Mouse (Mus musculus) erythroid progenitor cell, adult 5-6 weeks (primary cell): ENCODE measurements around the gene Dcpp1. TPM values are rescaled to one million over a fixed set of nuclear protein-coding genes. Genes with fewer than 3 reads are reported as not detected.
"Not testable (repeated sequence)": the region's sequence is repeated elsewhere in the genome, so short reads cannot be mapped to it uniquely, and the experiment has no call there.

Experiments
- ATAC-seq: replicated peaks from 2 replicates; pipeline ENCODE4 v1.8.0; 2016; ENCODE audit warnings: moderate number of reproducible peaks, mild to moderate bottlenecking, moderate TSS enrichment, inconsistent platforms; ENCODE audit not compliant: poor library complexity, low FRiP score, severe bottlenecking
- total RNA-seq, 2 experiments: library from RNA; stranded (forward) in 1 of 2; stranded (reverse) in 1 of 2; fragments of 150-400 nt in 1 of 2; fragments of 186-747, 209-891 nt in 1 of 2; gene quantifications; 2 replicates each; pipeline versions ENCODE4 v1.2.3 to v1.2.4; 2015 to 2017; ENCODE audit warnings: low replicate concordance in 2 of 2

The Dcpp1 gene
- total RNA-seq (2015; ENCODE audit: low replicate concordance) (not detected in 2 replicates), total RNA-seq (2017; ENCODE audit: low replicate concordance) (not detected in 2 replicates)

DNA sequence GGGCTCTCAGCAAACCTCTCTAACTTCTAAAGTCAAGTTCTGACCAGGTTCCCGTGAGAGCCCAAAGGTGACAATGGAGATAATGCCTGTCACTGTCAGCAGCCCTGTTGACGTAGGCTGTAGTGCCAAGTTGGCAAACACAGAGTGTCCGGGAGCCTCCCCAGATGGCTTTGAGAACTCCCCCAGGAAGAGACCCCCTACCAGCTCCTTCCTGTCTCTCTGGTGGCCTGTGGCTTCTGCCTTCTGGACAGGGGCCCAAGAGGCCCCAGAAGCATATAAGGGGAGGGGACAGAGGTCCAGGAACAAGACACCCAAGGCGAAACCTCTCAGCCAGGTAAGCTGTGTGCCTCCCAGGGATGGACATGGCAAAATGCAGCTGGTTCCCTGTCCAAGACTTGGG is at the start of gene Dcpp1, which contains the start of gene Dcpp2:
Gene Dcpp1 (plus strand): TSS at position 301 of the 400 bp plus-strand sequence.
Gene Dcpp2 (plus strand): TSS at position 305 of the 400 bp plus-strand sequence.
- not testable (repeated sequence) for ATAC-seq

DNA sequence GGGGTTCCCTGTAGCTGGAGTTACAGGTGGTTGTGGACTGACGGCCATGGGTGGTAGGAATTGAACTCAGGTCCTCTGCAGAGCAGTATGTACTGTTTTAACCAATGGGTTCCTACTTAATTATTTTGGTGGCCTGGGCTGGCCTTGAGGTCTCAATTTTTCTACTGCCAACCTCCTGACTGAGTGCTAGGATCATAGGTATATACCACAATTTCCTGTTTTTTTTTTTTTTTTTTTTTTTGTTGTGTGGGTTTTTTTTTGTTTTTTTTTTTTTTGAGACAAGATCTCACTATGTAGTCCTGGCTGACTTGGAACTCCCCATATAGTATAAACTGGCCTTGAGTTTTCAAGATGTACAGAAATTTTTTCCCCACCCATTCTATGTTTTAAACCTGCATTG is 49.5 kb upstream of the Dcpp1 start:
- no peak for ATAC-seq

DNA sequence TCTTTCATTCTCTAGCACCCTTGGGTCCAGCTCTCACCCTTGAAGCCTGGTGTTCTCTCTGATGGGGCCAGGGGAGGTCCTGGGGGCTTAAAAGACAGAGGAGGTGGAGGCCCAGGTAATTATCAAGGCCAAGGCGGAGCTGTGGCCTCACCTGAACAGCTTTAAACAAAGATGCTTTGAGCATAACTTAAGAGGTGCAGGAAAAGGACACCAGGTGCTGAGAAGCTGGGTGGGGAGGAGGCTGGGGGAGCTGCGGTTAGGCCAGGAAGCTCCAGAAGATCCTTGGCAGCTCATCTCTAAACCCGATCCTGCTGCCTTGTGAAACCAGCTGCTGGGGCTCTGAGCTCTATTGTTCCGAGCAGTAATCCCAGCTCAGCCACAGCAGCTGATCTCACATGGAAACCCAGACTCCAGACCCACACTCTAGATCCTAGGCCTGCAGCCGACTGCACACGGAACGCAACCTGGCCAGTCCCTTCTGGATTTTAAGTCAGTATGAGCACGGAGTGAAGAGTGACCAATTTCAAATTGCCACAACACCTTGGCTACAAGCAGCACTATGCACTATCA is 44.6 kb upstream of the Dcpp1 start, which contains the start of gene Prss33:
Gene Prss33 (minus strand): TSS at position 51 of the 570 bp plus-strand sequence.
- ATAC-seq, result no peak

DNA sequence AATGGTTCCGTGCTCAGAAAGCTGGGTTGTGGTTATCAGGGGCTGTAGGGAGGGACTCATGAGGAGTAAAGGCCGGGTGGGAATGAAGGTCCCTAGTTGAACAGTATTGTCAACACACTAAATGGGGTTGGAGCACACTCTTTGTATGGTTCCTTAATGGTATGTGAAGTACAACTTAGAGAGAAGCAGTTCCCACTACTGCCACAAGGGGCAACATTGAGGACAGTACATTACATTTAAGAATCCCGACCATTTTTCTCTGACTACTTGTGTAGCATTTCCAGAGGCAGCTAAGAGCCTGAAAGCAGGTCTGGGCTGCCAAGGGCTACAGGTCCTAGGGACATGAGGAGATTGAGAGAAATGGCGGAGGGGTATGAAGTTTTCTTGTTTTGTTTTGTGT is 39.5 kb upstream of the Dcpp1 start:
- ATAC-seq, result peak; percentile 71

DNA sequence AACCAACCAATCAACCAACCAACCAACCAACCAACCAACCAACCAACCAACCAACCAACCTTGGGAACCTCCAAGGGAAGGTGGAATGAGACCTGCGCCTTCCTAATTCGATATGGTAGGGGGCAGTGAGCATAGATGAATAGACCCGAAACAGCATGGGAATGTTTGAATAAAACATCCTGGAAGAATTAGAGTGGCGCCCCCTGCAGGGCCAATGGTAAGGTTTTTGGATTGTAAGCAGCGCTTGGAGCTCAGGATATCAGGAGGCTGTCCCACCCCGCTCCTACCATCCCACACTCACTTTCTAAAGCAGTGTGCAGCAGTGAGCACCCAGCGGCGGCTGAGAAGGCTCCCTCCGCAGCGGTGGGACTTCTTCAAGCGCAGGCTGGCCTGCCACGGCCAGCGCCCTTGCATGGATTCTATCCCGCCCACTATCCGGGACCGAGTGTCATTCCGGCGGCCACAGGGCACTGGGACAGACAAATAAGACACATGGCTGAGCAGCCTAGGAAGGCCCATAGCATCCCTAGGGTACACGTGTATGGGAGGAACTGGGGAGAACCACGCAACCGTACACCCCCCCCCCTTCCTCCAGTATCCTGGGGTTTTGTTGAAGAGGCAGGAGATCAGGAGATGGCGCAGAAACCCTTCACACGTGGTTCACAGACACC is 37.4 kb upstream of the Dcpp1 start:
- no peak for ATAC-seq

DNA sequence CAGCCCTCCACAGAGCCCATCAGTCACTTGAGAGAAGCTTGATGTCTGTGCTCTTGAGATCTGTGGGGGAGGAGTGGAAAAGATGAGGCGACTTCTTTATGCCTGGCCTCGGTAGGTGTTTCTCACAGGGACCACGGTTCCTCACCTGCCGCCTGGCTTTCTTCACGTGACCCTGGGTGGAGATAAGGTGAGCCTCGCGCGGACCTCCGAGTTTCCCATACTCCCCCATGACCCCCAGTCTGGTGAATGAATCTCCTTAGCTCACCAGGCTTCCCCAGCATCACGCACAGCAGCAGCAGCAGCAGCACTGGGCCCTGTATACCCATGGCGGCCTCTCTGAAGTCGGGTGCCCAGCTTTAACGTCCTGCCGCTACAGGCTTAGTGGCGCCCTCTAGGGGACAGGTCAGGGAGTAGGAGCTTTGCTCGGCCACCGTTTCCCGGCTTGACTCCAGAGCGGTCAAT is 36.8 kb upstream of the Dcpp1 start, which contains the start of the genes Prss32 and Prss41:
Gene Prss32 (plus strand): TSS at position 44 of the 462 bp plus-strand sequence.
Gene Prss41 (minus strand): TSS at position 361 of the 462 bp plus-strand sequence.
- peak; percentile 60 for ATAC-seq

DNA sequence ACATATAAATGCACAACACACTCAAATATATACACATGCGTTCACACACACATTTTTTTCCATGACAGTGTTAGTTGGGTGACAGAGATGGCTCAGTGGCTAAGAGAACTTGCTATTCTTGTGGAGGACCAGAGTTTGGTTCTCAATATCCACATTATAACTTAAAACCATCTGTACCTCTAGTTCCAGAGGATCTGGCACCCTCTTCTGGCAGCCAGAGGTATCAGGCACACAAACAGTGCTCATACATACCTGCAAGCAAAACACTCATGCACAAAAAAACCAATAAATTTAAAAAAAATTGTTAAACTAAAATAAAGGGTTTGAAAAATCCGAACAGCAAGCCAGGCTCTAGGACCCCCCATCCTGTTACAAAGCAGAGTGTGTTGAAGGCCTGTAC is 30.6 kb upstream of the Dcpp1 start:
- ATAC-seq, result no peak

DNA sequence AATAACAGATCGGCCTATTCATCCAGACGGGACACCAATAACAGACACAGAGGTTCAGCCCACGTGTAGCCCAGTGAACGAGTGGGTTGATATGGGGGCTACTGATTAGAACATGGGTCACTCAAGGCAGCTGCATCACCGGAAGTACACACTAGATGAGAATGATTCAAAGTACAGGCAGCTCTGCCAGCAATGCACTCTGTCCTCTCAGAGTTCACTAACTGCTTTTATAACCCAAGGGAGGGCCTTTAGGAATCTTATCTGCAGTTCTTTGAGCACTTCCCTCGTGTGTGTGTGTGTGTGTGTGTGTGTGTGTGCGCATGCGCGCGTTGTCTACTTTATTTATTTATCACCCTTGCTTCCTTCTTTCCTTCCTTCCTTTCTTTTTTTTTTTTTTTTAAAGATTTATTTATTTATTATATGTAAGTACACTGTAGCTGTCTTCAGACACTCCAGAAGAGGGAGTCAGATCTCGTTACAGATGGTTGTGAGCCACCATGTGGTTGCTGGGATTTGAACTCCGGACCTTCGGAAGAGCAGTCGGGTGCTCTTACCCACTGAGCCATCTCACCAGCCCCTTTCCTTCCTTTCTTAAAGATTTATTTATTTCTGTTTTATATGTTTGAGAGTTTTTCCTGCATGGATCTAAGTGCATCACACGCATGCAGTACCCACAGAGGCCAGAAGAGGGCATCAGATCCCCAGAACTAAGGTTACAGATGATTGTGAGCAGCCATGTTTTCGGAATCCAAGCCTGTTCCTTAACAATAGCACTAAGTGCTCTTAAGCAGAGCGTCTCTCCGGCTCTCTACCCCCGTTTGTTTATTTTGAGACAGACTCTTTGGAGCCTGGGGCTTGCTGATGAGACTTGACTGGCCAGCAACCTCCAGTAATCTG is 29.6 kb upstream of the Dcpp1 start:
- ATAC-seq, result no peak

DNA sequence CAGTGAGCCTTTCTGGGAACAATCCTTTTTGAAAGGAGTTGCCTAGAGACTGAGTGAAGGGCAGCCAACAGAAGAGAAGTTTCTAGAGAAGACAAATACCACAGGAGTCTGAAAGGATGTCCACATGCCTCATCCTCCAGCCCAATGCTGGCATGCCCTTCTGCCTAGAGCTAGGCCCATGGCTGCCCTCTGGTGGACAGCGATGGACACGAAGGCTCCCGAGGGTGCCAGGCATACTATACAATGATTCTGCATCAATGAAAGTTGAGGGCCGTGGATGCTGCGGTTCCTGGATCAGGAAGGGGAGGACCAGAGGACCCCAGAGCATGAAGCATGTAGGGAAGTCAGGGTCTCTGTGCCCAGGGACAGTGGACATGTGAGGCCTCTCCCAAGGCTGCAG is 27.4 kb upstream of the Dcpp1 start:
- ATAC-seq, result peak; percentile 80

DNA sequence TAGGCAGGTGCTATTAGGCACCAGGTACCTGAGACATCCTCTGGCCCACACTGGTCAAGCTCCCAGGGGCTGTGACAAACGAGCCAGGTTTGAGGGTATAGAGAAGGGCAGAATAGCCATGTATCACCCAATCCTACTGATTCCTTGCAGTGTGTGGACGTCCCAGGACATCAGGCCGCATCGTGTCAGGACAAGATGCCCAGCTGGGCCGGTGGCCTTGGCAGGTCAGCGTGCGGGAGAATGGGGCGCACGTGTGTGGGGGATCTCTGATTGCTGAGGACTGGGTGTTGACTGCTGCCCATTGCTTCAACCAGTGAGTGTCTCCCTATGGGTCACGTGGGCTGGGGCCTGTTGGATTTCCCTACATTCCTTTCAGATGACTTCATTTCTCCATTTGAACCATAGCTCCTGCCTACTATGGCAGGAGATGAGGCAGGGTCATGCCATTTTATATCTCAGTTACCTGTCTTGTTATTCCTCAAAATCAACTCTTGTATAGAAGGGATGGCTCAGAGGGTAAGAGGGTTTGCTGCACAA is 26.4 kb upstream of the Dcpp1 start:
- ATAC-seq, result no peak

DNA sequence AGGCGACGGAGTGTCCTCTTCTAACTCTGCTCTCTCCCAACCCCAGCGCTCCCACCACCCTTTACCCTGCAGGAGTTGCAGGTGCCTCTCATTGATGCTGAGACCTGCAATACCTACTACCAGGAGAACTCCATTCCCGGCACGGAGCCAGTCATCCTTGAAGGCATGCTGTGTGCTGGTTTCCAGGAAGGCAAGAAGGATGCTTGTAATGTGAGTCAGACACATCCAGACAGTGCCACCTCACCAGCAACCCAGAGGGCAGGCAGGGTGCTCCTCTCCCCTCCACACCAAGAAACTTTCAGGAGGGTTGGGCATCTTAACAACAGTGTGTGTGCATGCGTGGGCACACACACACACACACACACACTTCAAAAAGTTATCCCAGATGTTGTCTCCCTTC is 23.5 kb upstream of the Dcpp1 start:
- no peak for ATAC-seq

DNA sequence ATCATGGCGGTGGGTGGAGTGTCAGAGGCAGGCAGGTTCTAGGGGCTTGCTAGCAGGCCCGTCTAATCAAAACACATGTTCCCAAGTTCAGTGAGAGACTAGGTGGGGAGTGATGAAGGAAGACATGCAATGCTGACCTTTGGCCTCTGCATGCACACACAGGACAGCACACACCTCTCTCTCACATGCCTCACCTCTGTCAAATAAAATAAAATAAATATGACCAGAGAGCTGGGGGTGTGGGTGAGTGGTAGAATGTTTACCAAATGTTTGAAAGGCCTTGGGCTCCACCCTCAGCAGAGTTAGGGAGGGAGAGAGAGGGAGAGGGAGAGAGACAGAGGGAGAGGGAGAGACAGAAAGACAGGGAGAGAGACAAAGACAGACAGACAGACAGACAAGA is 22.8 kb upstream of the Dcpp1 start:
- ATAC-seq, result no peak

DNA sequence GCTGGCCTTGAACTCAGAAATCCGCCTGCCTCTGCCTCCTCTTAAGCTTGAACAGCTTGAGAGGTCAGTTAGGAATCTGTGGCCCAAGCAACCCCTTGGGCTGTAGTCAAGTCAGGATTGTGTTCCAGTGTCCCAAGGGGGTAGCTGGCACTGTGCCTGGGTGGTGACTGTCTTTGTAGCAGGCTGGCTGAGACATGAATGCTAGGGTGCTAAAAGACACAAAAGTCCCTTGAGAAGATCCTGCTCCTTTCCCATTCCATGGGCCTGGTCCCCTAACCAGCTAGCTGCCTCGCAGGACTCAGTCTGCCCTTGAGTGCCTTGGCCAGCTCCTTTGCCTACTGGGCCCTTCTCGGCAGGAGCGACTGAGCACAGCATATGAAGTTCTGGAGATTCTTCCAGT is 17.8 kb upstream of the Dcpp1 start:
- ATAC-seq, result no peak

DNA sequence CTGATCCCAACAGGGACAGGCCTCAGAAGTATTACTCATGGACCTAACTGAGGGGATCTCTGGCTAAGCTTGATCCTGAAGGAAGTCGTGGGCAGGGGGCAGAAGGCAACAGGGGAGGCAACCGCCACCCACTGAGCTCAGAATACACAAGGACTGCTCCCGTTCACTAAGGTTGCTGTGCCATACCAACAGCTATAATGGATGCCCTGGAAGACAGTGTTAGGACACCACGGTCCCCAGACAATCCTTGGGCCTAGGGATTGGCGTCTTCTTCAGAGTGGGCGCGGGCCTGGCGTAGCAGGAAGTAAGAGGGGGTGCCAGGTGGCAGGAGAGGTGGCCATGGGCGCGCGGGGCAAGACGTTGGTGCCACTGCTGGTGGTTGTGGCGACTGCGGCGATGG is 12.9 kb upstream of the Dcpp1 start, which contains the start of gene Prss21:
Gene Prss21 (plus strand): TSS at position 301 of the 400 bp plus-strand sequence.
- no peak for ATAC-seq

DNA sequence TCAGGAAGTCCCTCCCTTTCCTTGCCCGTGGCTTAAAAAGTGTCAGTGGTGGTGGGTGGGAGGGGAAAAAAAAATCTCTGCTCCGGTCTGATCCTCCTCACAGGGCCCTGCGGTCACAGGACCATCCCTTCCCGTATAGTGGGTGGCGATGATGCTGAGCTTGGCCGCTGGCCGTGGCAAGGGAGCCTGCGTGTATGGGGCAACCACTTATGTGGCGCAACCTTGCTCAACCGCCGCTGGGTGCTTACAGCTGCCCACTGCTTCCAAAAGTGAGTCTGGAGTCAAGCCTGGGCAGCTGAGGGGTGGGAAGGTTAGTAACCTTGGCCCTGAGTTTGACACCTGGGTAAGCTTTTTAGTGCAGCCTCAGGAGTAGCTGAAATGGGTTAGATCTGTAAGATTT is 12.2 kb upstream of the Dcpp1 start:
- ATAC-seq, result no peak

DNA sequence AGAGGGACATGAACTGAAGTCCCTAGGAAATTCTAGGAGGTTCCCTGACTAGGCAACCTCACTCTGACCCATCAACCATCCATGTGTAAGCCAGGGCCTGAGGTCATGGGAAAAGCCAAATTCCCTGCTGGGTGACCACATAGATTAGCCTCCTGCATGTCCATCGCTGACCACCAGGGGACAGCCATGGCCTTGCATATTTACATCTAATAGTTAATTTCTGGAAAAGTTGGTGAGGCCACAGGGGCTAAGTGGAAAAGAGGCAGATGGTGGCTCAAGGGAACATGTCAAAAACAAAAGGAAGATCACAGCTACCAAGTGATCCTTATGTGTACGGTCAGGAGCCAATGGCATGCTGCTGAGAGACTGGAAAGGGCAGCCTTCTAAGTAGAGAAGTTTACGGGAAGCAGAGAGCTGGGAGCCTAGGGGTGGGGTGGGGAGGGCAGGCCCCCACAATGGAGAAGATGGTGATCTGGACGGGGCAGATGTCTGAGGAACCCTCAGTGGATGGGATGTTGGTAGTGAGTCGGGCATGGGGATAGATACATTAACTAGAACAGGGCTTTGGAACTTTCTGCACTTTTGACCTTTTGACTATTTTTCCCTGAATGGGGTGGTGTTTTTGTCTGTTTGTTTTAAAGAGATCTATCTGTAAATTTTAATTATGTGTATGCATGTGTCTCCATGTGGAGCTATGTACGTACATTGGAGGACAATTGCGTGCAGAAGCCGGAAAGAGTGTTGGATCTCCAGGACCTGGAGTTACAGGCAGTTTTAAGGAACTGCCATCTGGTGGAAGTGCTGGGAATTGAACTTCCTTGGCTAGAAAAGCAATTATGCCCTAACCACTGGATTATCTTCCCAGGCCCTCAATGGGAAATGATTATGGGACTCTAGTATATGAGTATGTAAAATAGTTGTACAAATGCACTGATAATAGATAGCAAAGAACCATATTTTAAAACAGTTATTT is 6.5 kb upstream of the Dcpp1 start:
- no peak for ATAC-seq

DNA sequence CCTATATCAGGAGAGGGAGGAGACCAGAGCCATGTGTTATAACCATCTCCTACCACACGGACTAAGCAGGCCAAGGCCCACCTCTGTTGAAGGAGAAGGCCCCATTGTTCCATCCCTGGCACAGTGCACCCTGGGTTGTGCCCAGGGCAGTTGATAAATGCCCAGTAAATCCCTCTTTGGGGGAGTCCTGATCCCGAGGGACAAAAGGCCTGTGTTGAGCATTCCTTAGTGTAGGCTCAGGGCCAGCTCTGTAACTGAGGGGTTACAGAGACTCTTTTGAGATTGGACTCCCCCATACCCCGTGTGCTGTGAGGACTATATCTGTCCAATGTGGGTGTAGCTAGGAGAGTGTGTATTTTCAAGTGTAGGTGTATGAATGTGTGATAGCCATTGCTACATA is 3.9 kb upstream of the Dcpp1 start:
- no peak for ATAC-seq

DNA sequence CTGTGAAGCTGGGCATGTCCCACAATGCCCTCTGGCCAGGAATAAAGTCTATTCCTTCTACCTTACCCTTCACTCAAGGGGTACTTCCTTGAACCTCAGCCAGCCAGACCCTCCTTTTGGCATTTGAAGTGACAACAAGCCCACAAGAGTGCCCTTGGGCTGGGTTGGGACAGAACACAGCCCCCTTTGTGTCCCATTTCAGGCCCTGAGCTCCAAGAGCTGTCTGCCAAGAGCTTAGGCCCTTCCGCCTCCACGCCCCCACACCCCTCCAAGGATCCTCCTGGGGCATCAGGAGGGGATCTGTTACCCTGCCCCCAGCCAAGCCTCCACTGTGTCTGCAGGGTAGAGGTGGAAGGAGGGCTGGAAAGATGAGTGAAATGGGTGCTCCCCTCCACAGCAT is 3.5 kb upstream of the Dcpp1 start:
- no peak for ATAC-seq

DNA sequence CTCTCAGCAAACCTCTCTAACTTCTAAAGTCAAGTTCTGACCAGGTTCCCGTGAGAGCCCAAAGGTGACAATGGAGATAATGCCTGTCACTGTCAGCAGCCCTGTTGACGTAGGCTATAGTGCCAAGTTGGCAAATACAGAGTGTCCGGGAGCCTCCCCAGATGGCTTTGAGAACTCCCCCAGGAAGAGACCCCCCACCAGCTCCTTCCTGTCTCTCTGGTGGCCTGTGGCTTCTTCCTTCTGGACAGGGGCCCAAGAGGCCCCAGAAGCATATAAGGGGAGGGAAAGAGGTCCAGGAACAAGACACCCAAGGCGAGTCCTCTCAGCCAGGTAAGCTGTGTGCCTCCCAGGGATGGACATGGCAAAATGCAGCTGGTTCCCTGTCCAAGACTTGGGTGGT is 36.5 kb downstream of the Dcpp1 start, which contains the start of gene Dcpp3:
Gene Dcpp3 (plus strand): TSS at position 301 of the 400 bp plus-strand sequence.
- not testable (repeated sequence) for ATAC-seq
